Mouse (Mus musculus) midbrain, embryonic 14.5 days (tissue): ENCODE measurements at regions not wholly inside any gene's neighbourhood (a gene's known extent, or its start where the extent isn't known, plus 50 kb on each side); places are given as distances from the start of the nearest gene placed in this dataset.

Experiments used
- ATAC-seq: fragments of 200-750 bp; cut with Nextera tagmentation; 2 replicates; pipeline ENCODE4 v1.8.0; 2017; ENCODE audit warnings: moderate number of reproducible peaks, moderate library complexity; ENCODE audit not compliant: low FRiP score, low TSS enrichment
- DNase-seq: peaks from one replicate; pipeline ENCODE4 v3.0.0-alpha.2; 2015
- H3K27ac ChIP-seq: fragments of 300-500 bp; sonication (generic); replicated peaks from 2 replicates; pipeline ENCODE4 v1.5.1; 2014; ENCODE audit warnings: mild to moderate bottlenecking, low read depth, low read length, moderate library complexity
- H3K27me3 ChIP-seq: fragments of 300-500 bp; sonication (generic); 2 replicates; pipeline ENCODE4 v1.6.1; 2014; ENCODE audit warnings: low read length, control low read depth, mixed read lengths; ENCODE audit not compliant: control insufficient read depth, insufficient read depth
- H3K36me3 ChIP-seq: fragments of 300-500 bp; sonication (generic); 2 replicates; pipeline ENCODE4 v1.6.1; 2014; ENCODE audit warnings: low read length, control low read depth; ENCODE audit not compliant: control insufficient read depth, insufficient read depth
- H3K4me1 ChIP-seq: fragments of 300-500 bp; sonication (generic); 2 replicates; pipeline ENCODE4 v1.6.1; 2014; ENCODE audit warnings: mild to moderate bottlenecking, antibody characterized with exemption, low read length, control low read depth; ENCODE audit not compliant: control insufficient read depth, insufficient read depth
- H3K4me2 ChIP-seq: fragments of 300-500 bp; sonication (generic); 2 replicates; pipeline ENCODE4 v1.6.1; 2014; ENCODE audit warnings: mild to moderate bottlenecking, low read length, moderate library complexity
- H3K4me3 ChIP-seq: fragments of 300-500 bp; sonication (generic); replicated peaks from 2 replicates; pipeline ENCODE4 v1.5.1; 2014; ENCODE audit warnings: low read depth, low read length
- H3K9ac ChIP-seq: fragments of 300-500 bp; sonication (generic); replicated peaks from 2 replicates; pipeline ENCODE4 v1.6.1; 2014; ENCODE audit warnings: mild to moderate bottlenecking, low read length, moderate library complexity
- H3K9me3 ChIP-seq: fragments of 300-500 bp; sonication (generic); 2 replicates; pipeline ENCODE4 v1.6.1; 2016; ENCODE audit warnings: low read length, control low read depth, mixed read lengths; ENCODE audit not compliant: control insufficient read depth
- WGBS: fragments of 180-500 bp; shearing (Covaris S2); extraction: QIAGEN DNeasy Blood & Tissue Kit; methylation state at CpG from one replicate; pipeline ENCODE4 v1.1.7; 2014; 5-methylcytosine and 5-hydroxymethylcytosine counted together

DNA sequence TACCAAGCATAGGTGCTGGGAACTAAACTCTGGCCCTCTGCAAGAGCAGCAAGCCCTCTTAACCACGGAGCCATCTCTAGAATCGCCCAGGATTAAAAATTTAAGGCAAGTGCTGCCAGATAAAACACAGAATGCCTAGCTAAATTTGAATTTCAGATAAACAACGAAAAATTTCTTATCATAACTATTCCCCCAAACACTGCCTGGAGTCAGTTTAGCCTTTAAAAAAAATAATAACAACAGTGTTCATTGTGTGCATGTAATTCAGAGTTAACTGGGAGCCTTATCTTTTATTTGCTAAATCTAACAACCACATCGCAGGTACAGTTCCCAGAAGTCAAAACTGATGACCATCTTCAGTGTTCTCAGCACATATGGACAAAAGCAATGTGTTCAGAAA is 132.1 kb downstream of the Zfp36l1 start:
- ATAC-seq (no peak), DNase-seq (no peak)
- H3K4me3 ChIP-seq, result no peak overlapping the region
- H3K27ac ChIP-seq, result no peak overlapping the region
- no peaks in the 10 kb centered on the region for H3K27me3 ChIP-seq
- no peaks in the 10 kb centered on the region for H3K36me3 ChIP-seq
- no peaks in the 10 kb centered on the region for H3K9me3 ChIP-seq
- no peaks in the 10 kb centered on the region for H3K4me1 ChIP-seq
- H3K9ac ChIP-seq, result no peak overlapping the region
- H3K4me2 ChIP-seq, result no peak overlapping the region
- WGBS, result 85% methylated on average over 4 of the region's 4 CpGs

DNA sequence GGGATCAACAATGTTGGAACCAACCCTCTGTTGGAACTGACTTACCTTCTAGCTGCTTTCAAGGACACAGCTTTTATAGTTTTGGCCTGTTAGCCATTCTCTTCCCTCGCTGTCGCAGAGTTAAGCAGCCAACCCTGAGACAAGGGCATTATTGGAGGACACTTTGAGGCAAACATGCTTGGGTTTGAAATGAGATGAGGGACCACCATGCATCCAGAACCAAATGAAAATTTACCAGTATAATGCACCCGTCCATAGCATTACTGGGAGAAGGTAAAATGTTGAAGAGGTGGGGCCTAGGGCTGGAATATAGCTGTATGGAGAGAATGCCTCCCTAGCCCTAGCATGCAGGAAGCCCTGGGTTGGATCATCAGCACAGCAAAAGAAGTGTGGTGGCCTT is 135.7 kb downstream of the Zfp36l1 start:
- Histone ChIP-seq H3K27me3 (no peaks in the 10 kb centered on the region), H3K4me2 (no peak overlapping the region), H3K4me3 (no peak overlapping the region), H3K9me3 (0 out of 2 replicates have a peak, but pooled peaks cover 2% of the 10 kb centered on the region), H3K36me3 (no peaks in the 10 kb centered on the region), H3K27ac (no peak overlapping the region), H3K9ac (no peak overlapping the region), H3K4me1 (no peaks in the 10 kb centered on the region)
- 96% methylated on average over 3 of the region's 3 CpGs for WGBS
- DNase-seq, result no peak
- no peak for ATAC-seq

DNA sequence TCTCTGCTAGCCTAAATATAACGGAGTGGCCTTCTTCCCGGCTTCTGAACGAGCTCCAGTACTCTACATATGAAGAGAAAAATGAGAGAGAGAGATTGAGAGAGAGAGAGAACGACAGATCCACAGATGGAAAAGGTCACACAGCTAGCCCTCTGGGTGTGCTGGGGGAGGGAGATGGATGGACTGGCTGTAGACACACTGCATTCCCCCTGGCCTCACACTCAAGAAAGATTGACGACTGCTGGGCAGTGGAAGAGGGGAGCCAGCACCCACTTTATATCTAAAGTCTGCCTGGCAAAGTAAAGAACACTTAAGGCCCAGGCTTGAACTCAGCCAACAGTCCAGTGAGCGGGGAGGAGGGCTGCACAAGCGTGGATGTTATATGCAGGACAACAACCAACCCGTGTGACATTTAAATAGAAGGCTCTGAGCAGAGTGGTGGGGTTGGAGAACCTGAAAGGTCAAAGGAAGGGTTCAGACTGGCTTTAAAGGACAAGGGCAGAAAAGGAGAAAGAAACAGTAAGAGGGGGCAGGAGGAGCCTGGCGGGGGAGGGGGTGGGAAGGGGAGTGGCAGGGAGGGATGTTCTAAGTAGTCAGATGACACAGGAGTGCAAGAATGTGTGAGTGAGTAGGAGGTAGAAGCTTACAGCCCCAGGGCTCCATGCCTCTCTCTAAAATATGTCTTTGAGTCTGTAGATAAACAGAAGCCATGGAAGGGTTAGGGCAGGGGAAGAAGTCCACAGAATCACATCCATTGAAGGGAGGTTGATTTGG is 137.2 kb downstream of the Zfp36l1 start:
- no peak overlapping the region for H3K27ac ChIP-seq
- DNase-seq, result no peak
- 74% methylated on average over 9 of the region's 9 CpGs for WGBS

DNA sequence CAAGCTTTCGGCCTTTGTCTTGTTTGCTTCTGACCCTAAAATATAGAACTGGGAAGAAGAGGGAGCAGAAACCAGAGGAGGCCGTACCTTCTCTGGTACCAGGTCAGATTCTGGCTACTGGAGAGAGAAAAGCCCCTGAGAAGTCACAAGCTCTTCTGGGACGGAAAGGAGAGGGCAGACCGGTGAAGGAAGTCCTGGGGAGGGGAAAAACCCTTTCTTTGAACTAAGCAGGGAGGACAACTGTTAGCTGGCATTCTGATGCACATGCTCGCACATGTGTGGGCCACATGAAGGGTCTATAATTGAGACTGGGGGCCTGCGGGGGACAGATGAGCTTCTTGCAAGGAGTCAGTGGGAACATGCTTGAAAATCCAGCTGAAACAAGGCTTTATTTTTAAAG is 137.8 kb downstream of the Zfp36l1 start:
- Histone ChIP-seq H3K27me3 (no peaks in the 10 kb centered on the region), H3K4me3 (no peak overlapping the region), H3K9ac (no peak overlapping the region), H3K4me1 (peaks cover 13% of the 10 kb centered on the region), H3K4me2 (no peak overlapping the region), H3K27ac (no peak overlapping the region), H3K9me3 (0 out of 2 replicates have a peak, but pooled peaks cover 2% of the 10 kb centered on the region), H3K36me3 (no peaks in the 10 kb centered on the region)
- WGBS, result 81% methylated on average over 6 of the region's 6 CpGs
- no peak for DNase-seq
- no peak for ATAC-seq

More for the DNA sequence above, 137.2 kb downstream of the Zfp36l1 start:
- ATAC-seq, result no peak
- Histone ChIP-seq H3K27me3 (no peaks in the 10 kb centered on the region), H3K4me1 (peaks cover 7% of the 10 kb centered on the region), H3K4me2 (no peak overlapping the region), H3K9ac (no peak overlapping the region), H3K9me3 (0 out of 2 replicates have a peak, but pooled peaks cover 2% of the 10 kb centered on the region), H3K36me3 (no peaks in the 10 kb centered on the region), H3K4me3 (no peak overlapping the region)

DNA sequence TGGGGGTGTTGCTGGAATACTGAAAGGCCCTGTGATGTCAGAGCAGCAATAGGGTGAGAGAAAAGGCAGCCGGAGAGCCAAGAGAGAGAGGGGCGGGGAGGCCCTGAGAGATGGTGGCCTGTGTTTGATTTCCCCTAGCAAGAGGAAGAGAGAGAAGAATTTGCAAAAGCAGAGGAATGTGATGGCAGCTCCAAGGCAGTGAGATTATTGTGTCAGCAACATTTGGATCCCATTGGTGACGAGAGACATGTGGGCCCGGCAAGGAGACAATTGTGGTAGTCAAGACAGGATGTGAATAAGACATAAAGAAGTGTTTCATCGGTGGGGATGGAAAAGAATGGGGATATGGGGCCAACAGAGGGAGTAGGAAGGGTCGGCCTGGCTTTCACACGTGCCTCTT is 138.3 kb downstream of the Zfp36l1 start:
- H3K4me1 ChIP-seq, result peaks cover 14% of the 10 kb centered on the region
- no peak overlapping the region for H3K4me2 ChIP-seq
- DNase-seq (no peak), ATAC-seq (no peak)
- no peak overlapping the region for H3K4me3 ChIP-seq
- no peaks in the 10 kb centered on the region for H3K36me3 ChIP-seq
- no peak overlapping the region for H3K9ac ChIP-seq
- H3K9me3 ChIP-seq, result 0 out of 2 replicates have a peak, but pooled peaks cover 2% of the 10 kb centered on the region
- H3K27ac ChIP-seq, result no peak overlapping the region
- no peaks in the 10 kb centered on the region for H3K27me3 ChIP-seq
- WGBS, result 49% methylated on average over 7 of the region's 7 CpGs

DNA sequence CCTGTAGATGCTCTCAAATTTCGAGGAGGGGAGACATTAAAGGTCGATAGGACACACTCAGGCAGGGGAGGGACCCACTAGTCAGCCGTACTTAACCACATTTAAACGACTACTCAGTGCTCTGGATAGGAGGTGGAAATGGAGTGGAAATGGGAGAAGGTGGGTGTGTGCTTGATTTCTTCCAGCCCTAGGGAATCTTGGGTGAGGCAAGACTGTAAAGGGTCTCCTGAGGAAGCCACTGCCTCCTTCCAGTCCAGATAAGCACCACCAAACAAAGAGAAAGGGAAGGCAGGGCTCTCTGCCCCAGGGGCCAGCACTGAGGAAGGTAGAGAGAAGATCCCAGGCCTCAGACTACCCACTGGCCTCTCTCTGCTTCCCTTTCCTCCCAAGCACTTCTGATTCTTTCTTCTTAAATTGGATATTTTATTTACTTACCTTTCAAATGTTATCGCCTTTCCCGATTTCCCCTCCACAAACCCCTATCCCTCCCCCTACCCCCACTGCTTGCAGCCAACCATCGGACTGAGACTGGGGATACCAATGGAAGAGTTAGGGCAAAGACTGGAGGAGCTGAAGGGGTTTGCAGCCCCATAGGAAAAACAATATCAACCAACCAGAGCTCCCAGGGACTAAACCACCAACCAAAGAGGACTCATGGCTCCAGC is 139.1 kb downstream of the Zfp36l1 start:
- no peak overlapping the region for H3K4me2 ChIP-seq
- ATAC-seq (no peak), DNase-seq (no peak)
- 0 out of 2 replicates have a peak, but pooled peaks cover 2% of the 10 kb centered on the region for H3K9me3 ChIP-seq
- H3K27ac ChIP-seq, result no peak overlapping the region
- peaks cover 14% of the 10 kb centered on the region for H3K4me1 ChIP-seq
- 91% methylated on average over 7 of the region's 7 CpGs for WGBS
- no peaks in the 10 kb centered on the region for H3K27me3 ChIP-seq
- no peaks in the 10 kb centered on the region for H3K36me3 ChIP-seq
- no peak overlapping the region for H3K4me3 ChIP-seq
- no peak overlapping the region for H3K9ac ChIP-seq

DNA sequence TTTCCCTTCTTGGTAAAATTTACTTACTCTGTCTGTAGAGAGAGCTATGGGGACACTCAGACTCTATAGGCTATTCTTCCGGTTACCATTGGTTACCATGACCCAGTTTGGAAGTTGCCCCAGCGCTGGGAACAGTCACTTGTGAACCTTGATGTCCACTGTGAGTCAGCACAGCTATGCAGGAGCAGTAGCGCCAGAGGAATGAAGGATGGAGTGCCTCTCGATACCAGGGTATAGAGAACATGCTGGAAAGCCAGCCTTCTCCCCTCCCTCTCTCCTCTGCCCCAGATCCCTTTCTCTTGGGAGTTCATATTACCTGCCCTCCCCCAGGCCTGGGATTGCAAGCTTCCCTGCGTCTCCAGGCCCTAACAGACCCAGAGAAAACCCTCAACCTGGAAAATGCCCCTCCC is 141.8 kb downstream of the Zfp36l1 start:
- Histone ChIP-seq H3K4me1 (peaks cover 18% of the 10 kb centered on the region), H3K36me3 (no peaks in the 10 kb centered on the region), H3K9me3 (0 out of 2 replicates have a peak, but pooled peaks cover 2% of the 10 kb centered on the region), H3K9ac (no peak overlapping the region), H3K4me3 (no peak overlapping the region), H3K4me2 (no peak overlapping the region), H3K27me3 (no peaks in the 10 kb centered on the region), H3K27ac (peak overlapping the region; percentile 74)
- DNase-seq (no peak), ATAC-seq (no peak)
- 60% methylated on average over 5 of the region's 5 CpGs for WGBS

DNA sequence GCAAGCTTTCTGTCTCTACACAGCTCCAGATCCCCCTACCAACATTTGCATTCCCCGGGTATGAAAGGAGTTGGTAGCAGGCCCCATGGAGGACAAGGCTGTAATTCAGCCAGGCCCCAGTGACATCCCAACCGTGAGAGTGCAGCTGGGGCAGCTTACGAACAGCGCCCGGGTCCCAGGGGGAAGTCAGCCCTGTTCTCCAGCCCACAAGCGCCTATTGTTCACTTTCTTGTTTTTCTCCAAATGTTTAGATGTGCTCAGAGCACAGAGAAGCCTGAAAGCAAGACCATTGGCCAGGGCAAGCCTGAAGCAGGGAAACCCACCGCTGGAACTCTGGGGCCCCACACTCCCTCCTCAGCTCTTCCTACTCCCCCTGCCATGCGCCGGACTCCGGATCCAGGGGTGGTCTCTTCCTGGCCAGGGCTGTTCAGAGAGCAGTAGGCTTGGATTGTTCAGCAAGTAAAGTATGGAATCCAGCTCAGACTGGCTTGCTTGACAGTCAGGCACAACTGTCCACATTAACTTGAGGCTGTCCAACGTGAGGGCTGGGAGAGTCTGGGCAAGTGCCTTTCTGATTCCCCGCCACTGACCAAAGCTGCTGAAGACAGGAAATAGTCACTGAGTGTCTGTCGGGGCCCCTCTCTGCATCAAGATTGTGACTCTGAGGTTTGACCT is 142.4 kb downstream of the Zfp36l1 start:
- 21% methylated on average over 13 of the region's 13 CpGs for WGBS
- Histone ChIP-seq H3K36me3 (no peaks in the 10 kb centered on the region), H3K4me1 (peaks cover 22% of the 10 kb centered on the region), H3K27ac (peak overlapping the region; percentile 74), H3K9me3 (0 out of 2 replicates have a peak, but pooled peaks cover 2% of the 10 kb centered on the region), H3K27me3 (no peaks in the 10 kb centered on the region), H3K9ac (0 out of 2 replicates have a peak overlapping the region, but pooled peaks have one; percentile 9), H3K4me3 (no peak overlapping the region), H3K4me2 (no peak overlapping the region)
- peak; percentile 75 for DNase-seq
- peak; percentile 66 for ATAC-seq
